Mouse (Mus musculus): ENCODE data around the gene Man2a2.

DNA sequence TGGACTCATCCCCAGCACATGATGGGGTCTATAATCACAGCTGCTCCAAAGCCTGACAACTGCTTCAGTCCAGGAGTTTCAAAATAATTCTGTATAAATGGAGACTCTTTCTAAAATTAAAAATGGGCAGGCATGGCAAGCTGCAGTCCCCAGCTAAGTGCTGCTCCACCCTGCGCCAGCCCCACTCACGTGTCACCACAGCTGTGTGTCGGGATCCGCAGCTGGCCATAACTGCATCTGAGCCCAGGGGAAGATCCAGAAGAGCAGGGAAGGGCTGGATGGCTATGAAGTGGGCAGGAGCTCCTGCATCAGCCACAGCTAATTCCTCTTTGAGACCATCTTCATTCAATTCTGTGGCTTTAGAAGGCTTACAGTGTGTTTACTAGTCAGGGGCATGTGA, 52.5 kb downstream of the Man2a2 start:
- TF ChIP-seq CTCF (IDR thresholded peaks at IDR 0.05; ENCODE audit: low read depth) (no peak), EP300 (IDR thresholded peaks at IDR 0.05; ENCODE audit: low read depth) (no peak)

All from liver, embryonic 14.5 days (tissue).